Mouse (Mus musculus): ENCODE data around the gene Hsd11b2. TPM values are rescaled to one million over a fixed set of nuclear protein-coding genes. Genes with fewer than 3 reads are reported as not detected.

The Hsd11b2 gene
- polyA plus RNA-seq, 1 experiment, result 0.08 TPM

GRCm38 (mm10) chr8:105488082-105488481, 30.5 kb upstream of the Hsd11b2 start:
- no peak for DNase-seq
- Histone ChIP-seq H3K27me3 (ENCODE audit: control insufficient read depth, insufficient read depth, low read length) (no peaks in the 10 kb centered on the region), H3K4me3 (replicated peaks; ENCODE audit: insufficient read depth, low read depth, low read length) (no peak overlapping the region), H3K4me1 (ENCODE audit: control insufficient read depth, insufficient read depth, low read length) (no peaks in the 10 kb centered on the region), H3K27ac (ENCODE audit: insufficient read depth, low read length) (no peak overlapping the region)
- no peak for TF ChIP-seq POLR2A (IDR thresholded peaks at IDR 0.05; ENCODE audit: borderline replicate concordance, insufficient read depth, low read length)
- no peak for TF ChIP-seq CTCF (IDR thresholded peaks at IDR 0.05; ENCODE audit: borderline replicate concordance, insufficient read depth, low read depth, low read length)
- WGBS, result 57% methylated on average over 3 of the region's 3 CpGs

DNA sequence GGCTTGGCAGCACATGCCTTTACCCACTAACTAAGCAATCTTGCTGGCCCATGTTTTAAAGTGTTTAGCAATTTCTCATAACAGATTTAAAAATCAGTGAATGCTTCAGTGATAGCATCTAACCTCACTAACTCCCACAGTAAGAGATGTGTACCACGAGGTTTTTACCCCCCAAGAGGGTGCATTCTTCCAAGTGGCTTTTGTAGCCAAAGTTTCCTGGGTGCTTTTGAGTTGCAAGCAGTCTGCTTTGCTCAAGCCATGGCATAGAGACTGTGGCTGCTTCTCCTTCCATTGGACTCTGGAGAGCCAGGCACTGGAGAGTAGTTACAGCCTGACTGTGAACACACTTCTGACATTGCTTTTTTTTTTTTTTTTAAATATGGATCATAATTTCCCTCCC, 29.3 kb upstream of the Hsd11b2 start:
- DNase-seq, result no peak
- 34% methylated on average over 1 of the region's 1 CpGs for WGBS
- H3K27ac ChIP-seq (ENCODE audit: insufficient read depth, low read length), result no peak overlapping the region
- H3K4me1 ChIP-seq (ENCODE audit: control insufficient read depth, insufficient read depth, low read length), result no peaks in the 10 kb centered on the region
- no peak overlapping the region for H3K4me3 ChIP-seq (replicated peaks; ENCODE audit: insufficient read depth, low read depth, low read length)
- TF ChIP-seq CTCF (IDR thresholded peaks at IDR 0.05; ENCODE audit: borderline replicate concordance, insufficient read depth, low read depth, low read length) (no peak), POLR2A (IDR thresholded peaks at IDR 0.05; ENCODE audit: borderline replicate concordance, insufficient read depth, low read length) (no peak)
- no peaks in the 10 kb centered on the region for H3K27me3 ChIP-seq (ENCODE audit: control insufficient read depth, insufficient read depth, low read length)

DNA sequence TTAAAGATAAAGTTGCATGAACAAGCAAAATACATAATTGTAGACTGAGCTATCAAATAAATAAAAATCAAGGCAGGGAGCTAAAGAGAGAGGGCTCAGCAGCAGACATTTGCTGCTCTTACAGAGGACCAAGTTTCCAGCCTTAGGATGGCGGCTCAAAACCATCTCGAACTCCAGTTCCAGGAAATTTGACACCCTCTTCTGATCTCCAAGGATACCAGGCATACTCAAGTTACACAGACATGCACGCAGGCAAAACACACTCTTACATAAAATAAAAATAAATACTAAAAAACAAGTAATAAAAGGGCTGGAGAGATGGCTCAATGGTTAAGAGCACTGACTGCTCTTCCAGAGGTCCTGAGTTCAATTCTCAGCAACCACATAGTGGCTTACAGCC, 25.1 kb upstream of the Hsd11b2 start:
- H3K27me3 ChIP-seq (ENCODE audit: control insufficient read depth, insufficient read depth, low read length), result no peaks in the 10 kb centered on the region
- WGBS, result 59% methylated on average over 3 of the region's 3 CpGs
- H3K4me1 ChIP-seq (ENCODE audit: control insufficient read depth, insufficient read depth, low read length), result peaks cover 2% of the 10 kb centered on the region; the same call in 1 of the 2 replicates
- H3K27ac ChIP-seq (ENCODE audit: insufficient read depth, low read length), result no peak overlapping the region
- no peak for DNase-seq
- H3K4me3 ChIP-seq (replicated peaks; ENCODE audit: insufficient read depth, low read depth, low read length), result no peak overlapping the region
- no peak for TF ChIP-seq CTCF (IDR thresholded peaks at IDR 0.05; ENCODE audit: borderline replicate concordance, insufficient read depth, low read depth, low read length)
- no peak for TF ChIP-seq POLR2A (IDR thresholded peaks at IDR 0.05; ENCODE audit: borderline replicate concordance, insufficient read depth, low read length)

DNA sequence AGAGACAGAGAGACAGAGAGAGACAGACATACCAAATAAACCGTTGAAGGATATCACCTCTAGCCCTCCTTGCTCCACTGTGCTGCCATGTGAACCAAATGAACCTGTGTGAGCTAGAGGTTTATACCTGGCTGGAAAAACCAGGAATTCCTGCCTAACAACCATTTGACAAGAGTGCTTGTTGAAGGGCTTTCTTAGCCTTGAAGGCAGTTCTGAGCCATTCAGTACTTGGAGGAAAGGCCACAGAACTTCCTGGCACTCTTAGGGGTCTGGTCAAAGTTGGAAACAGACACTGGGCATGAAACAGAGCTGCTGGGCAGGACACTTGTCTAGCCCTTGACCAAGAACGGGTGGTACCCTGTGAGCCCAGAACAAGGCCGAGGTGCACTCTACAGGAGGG, 24.0 kb upstream of the Hsd11b2 start:
- TF ChIP-seq POLR2A (IDR thresholded peaks at IDR 0.05; ENCODE audit: borderline replicate concordance, insufficient read depth, low read length), result no peak
- no peak for TF ChIP-seq CTCF (IDR thresholded peaks at IDR 0.05; ENCODE audit: borderline replicate concordance, insufficient read depth, low read depth, low read length)
- no peaks in the 10 kb centered on the region for H3K27me3 ChIP-seq (ENCODE audit: control insufficient read depth, insufficient read depth, low read length)
- no peak overlapping the region for H3K27ac ChIP-seq (ENCODE audit: insufficient read depth, low read length)
- H3K4me3 ChIP-seq (replicated peaks; ENCODE audit: insufficient read depth, low read depth, low read length), result no peak overlapping the region
- no peak for DNase-seq
- H3K4me1 ChIP-seq (ENCODE audit: control insufficient read depth, insufficient read depth, low read length), result peaks cover 2% of the 10 kb centered on the region; the same call in 1 of the 2 replicates
- 68% methylated on average over 3 of the region's 3 CpGs for WGBS

DNA sequence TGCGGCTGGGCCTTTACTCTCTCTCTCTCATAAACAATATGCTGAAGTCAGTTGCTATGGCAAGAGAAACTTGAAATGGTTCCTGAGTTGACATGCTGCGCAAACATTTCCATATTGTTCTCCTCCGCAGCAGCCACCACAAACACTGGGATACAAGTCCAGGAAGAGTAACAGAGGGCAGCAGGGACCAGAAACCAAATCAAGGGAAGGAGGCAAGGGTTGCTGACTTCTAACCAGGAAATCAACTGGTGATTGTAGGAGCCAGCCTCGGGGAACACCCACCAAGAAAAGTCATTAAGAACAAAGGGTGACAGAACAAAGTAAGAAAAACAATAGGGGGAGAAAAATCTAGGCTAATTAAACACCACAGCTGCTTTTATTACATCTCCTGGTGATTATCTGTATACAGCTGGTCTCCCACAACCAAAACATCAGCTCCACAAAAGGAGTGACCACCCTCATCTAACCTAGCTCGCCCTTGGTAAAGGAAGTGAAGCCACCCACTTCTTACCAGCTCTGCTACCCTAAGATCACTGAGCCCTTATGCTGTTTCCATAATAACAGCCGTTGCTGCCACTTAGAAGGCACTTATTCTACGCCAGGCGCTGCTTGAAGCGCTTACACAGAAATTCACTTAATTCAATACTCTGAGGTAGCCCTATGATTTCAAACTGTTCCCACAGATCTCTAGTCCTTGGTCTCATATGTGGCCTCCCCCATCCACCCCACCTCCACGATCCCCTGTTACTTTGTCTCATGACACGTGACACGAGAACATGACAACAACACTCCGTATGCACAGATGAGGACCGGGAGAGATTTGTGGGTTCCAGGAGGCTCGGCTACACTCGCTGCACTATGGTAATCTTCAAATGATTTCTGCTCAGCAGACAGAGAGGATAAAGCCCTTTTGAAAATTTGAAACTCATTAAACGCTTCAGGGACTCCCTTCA, 22.9 kb upstream of the Hsd11b2 start:
- peaks cover 2% of the 10 kb centered on the region; the same call in 1 of the 2 replicates for H3K4me1 ChIP-seq (ENCODE audit: control insufficient read depth, insufficient read depth, low read length)
- no peak for TF ChIP-seq POLR2A (IDR thresholded peaks at IDR 0.05; ENCODE audit: borderline replicate concordance, insufficient read depth, low read length)
- no peak for TF ChIP-seq CTCF (IDR thresholded peaks at IDR 0.05; ENCODE audit: borderline replicate concordance, insufficient read depth, low read depth, low read length)
- no peaks in the 10 kb centered on the region for H3K27me3 ChIP-seq (ENCODE audit: control insufficient read depth, insufficient read depth, low read length)
- peak overlapping the region; percentile 67 for H3K4me3 ChIP-seq (replicated peaks; ENCODE audit: insufficient read depth, low read depth, low read length)
- WGBS, result 40% methylated on average over 17 of the region's 17 CpGs
- no peak overlapping the region for H3K27ac ChIP-seq (ENCODE audit: insufficient read depth, low read length)
- peak in 1 of 2 experiments; percentile 25 for DNase-seq

GRCm38 (mm10) chr8:105496439-105497180, 21.9 kb upstream of the Hsd11b2 start, which contains the start of gene Zdhhc1:
TSS of gene Zdhhc1 (minus strand) at chr8:105496902.
- TF ChIP-seq CTCF (IDR thresholded peaks at IDR 0.05; ENCODE audit: borderline replicate concordance, insufficient read depth, low read depth, low read length) (peak; percentile 49; the same call in 1 of the 2 replicates), POLR2A (IDR thresholded peaks at IDR 0.05; ENCODE audit: borderline replicate concordance, insufficient read depth, low read length) (peak; percentile 46; the same call in 1 of the 2 replicates)

GRCm38 (mm10) chr8:105499787-105500186, 18.8 kb upstream of the Hsd11b2 start:
- Histone ChIP-seq H3K4me3 (replicated peaks; ENCODE audit: insufficient read depth, low read depth, low read length) (no peak overlapping the region), H3K27ac (ENCODE audit: insufficient read depth, low read length) (no peak overlapping the region), H3K27me3 (ENCODE audit: control insufficient read depth, insufficient read depth, low read length) (no peaks in the 10 kb centered on the region), H3K4me1 (ENCODE audit: control insufficient read depth, insufficient read depth, low read length) (peaks cover 2% of the 10 kb centered on the region; the same call in 1 of the 2 replicates)
- no peak for DNase-seq
- TF ChIP-seq CTCF (IDR thresholded peaks at IDR 0.05; ENCODE audit: borderline replicate concordance, insufficient read depth, low read depth, low read length) (no peak), POLR2A (IDR thresholded peaks at IDR 0.05; ENCODE audit: borderline replicate concordance, insufficient read depth, low read length) (no peak)
- WGBS, result 85% methylated on average over 12 of the region's 12 CpGs

More at GRCm38 (mm10) chr8:105496439-105497180, 21.9 kb upstream of the Hsd11b2 start, which contains the start of gene Zdhhc1:
- peak within 1 kb of the TSS; percentile 47 for H3K27ac ChIP-seq (ENCODE audit: insufficient read depth, low read length)
- DNase-seq, result peak; percentile 92 to 94
- H3K4me3 ChIP-seq (replicated peaks; ENCODE audit: insufficient read depth, low read depth, low read length), result peak within 1 kb of the TSS; percentile 67
- WGBS, result under 1% methylated on average over 68 of the region's 68 CpGs
- no peaks in the 10 kb centered on the region for H3K27me3 ChIP-seq (ENCODE audit: control insufficient read depth, insufficient read depth, low read length)
- peaks cover 2% of the 10 kb centered on the region; the same call in 1 of the 2 replicates for H3K4me1 ChIP-seq (ENCODE audit: control insufficient read depth, insufficient read depth, low read length)

All from cerebellum, adult 2 months (tissue).